Mouse (Mus musculus) MEL (cell line): ENCODE data around the gene Garnl3.

ENCODE experiments used
- BHLHE40 ChIP-seq: IDR thresholded peaks from 2 replicates; pipeline ENCODE4 v1.6.1; 2012; ENCODE audit warnings: low read depth, mild to moderate bottlenecking, inconsistent platforms, low read length, improper control_type of control experiment, borderline replicate concordance
- CHD1 ChIP-seq: IDR thresholded peaks from 2 replicates; pipeline ENCODE4 v1.6.1; 2012; ENCODE audit warnings: low read depth, mild to moderate bottlenecking, inconsistent platforms, low read length, improper control_type of control experiment
- CHD2 ChIP-seq: IDR thresholded peaks from 2 replicates; pipeline ENCODE4 v1.6.1; 2011; ENCODE audit warnings: low read length, improper control_type of control experiment
- CTCF ChIP-seq, 3 experiments: IDR thresholded peaks in 2 of 3; conservative IDR thresholded peaks in 1 of 3; 2 replicates each; pipeline ENCODE4 v1.5.1; 2011 to 2012; ENCODE audit warnings: low read length in 3 of 3, low read depth in 2 of 3, mild to moderate bottlenecking in 2 of 3, improper control_type of control experiment in 1 of 3, inconsistent platforms in 1 of 3, mixed read lengths in 1 of 3, moderate library complexity in 1 of 3; ENCODE audit not compliant: control insufficient read depth in 1 of 3, insufficient read depth in 1 of 3, poor library complexity in 1 of 3, severe bottlenecking in 1 of 3
- EP300 ChIP-seq, 2 experiments: IDR thresholded peaks; 2 replicates each; pipeline ENCODE4 v1.6.1; 2011; ENCODE audit warnings: improper control_type of control experiment in 2 of 2, low read length in 2 of 2, low read depth in 1 of 2, mild to moderate bottlenecking in 1 of 2
- HCFC1 ChIP-seq: IDR thresholded peaks from 2 replicates; pipeline ENCODE4 v1.6.1; 2012; ENCODE audit warnings: low read depth, mild to moderate bottlenecking, inconsistent platforms, low read length, improper control_type of control experiment, moderate library complexity
- JUND ChIP-seq: IDR thresholded peaks from 2 replicates; pipeline ENCODE4 v1.6.1; 2011; ENCODE audit warnings: low read depth, mild to moderate bottlenecking, improper control_type of control experiment, low read length
- NELFE ChIP-seq: IDR thresholded peaks from 2 replicates; pipeline ENCODE4 v1.6.1; 2011; ENCODE audit warnings: low read depth, low read length, improper control_type of control experiment
- POLR2A ChIP-seq, 2 experiments: IDR thresholded peaks; 2 replicates each; pipeline ENCODE4 v1.6.1; 2011 to 2012; ENCODE audit warnings: low read length in 2 of 2, mild to moderate bottlenecking in 2 of 2, control low read depth in 1 of 2, improper control_type of control experiment in 1 of 2, low read depth in 1 of 2, moderate library complexity in 1 of 2; ENCODE audit not compliant: control insufficient read depth in 1 of 2, insufficient read depth in 1 of 2, poor library complexity in 1 of 2
- RAD21 ChIP-seq: IDR thresholded peaks from 2 replicates; pipeline ENCODE4 v1.6.1; 2011; ENCODE audit warnings: mild to moderate bottlenecking, low read depth, low read length, improper control_type of control experiment
- SIN3A ChIP-seq: IDR thresholded peaks from 2 replicates; pipeline ENCODE4 v1.6.1; 2012; ENCODE audit warnings: low read length, improper control_type of control experiment, inconsistent platforms
- TAL1 ChIP-seq: IDR thresholded peaks from 2 replicates; pipeline ENCODE4 v1.6.1; 2012; ENCODE audit warnings: mild to moderate bottlenecking, inconsistent platforms, low read length, moderate library complexity, mixed read lengths
- ZC3H11A ChIP-seq: IDR thresholded peaks from 2 replicates; pipeline ENCODE4 v1.6.1; 2012; ENCODE audit warnings: low read depth, mild to moderate bottlenecking, inconsistent platforms, low read length, improper control_type of control experiment

DNA sequence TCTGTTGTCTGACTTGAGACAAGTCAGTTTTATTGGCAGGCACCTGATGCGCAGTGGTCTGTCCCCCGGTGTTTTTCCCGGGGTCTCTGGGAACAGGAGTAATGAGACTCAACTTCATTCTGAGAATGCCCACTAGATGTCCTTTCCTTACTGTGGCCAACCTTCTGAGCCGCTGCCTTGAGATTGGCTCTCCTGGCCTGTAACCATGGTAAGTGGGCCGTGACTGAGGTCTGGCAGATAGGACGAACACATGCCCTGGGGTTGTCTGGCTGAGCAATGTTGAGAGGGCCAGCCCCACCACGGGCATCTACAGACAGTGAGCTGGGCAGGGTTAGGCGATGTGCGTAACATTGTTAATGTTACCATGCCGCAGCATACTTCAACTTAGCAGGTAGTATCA is 106.9 kb downstream of the Garnl3 start:
- TF ChIP-seq HCFC1 = no peak
- TF ChIP-seq CTCF (IDR thresholded peaks at IDR 0.05 in 2 of 3, conservative IDR thresholded peaks at IDR 0.05 in 1 of 3; ENCODE audit: control insufficient read depth in 1 of 3, insufficient read depth in 1 of 3, low read depth in 2 of 3, low read length in 3 of 3, poor library complexity in 1 of 3, severe bottlenecking in 1 of 3) = no peak
- TF ChIP-seq NELFE = no peak
- no peak for TF ChIP-seq POLR2A (IDR thresholded peaks at IDR 0.05; ENCODE audit: control insufficient read depth in 1 of 2, insufficient read depth in 1 of 2, low read depth in 1 of 2, low read length in 2 of 2, poor library complexity in 1 of 2)
- no peak for TF ChIP-seq EP300 (IDR thresholded peaks at IDR 0.05; ENCODE audit: low read depth in 1 of 2, low read length in 2 of 2)
- TF ChIP-seq TAL1 = no peak
- no peak for TF ChIP-seq CHD2
- no peak for TF ChIP-seq CHD1
- TF ChIP-seq BHLHE40 = no peak
- TF ChIP-seq ZC3H11A = no peak
- TF ChIP-seq RAD21 = no peak
- no peak for TF ChIP-seq SIN3A
- no peak for TF ChIP-seq JUND
